Mouse (Mus musculus): Measurements from ENCODE around the gene Rps17. TPM values are rescaled to one million over a fixed set of nuclear protein-coding genes. Genes with fewer than 3 reads are reported as not detected.

The Rps17 gene
- total and polyA plus RNA-seq, 3 experiments: 847 to 1,012 (median 883) TPM

- Histone ChIP-seq H3K4me3 (no peak overlapping the region), H3K79me2 (replicated peaks; ENCODE audit: control insufficient read depth, insufficient read depth, low read length) (no peaks in the 10 kb centered on the region), H3K27ac (no peak overlapping the region), H3K4me1 (ENCODE audit: control insufficient read depth, insufficient read depth, low read length) (no peaks in the 10 kb centered on the region), H3K9ac (ENCODE audit: low read depth, low read length) (no peak overlapping the region), H3K36me3 (ENCODE audit: control insufficient read depth, insufficient read depth, low read length) (no peaks in the 10 kb centered on the region), H3K27me3 (ENCODE audit: control insufficient read depth, insufficient read depth, low read length) (no peaks in the 10 kb centered on the region)
- intact Hi-C loops (cut with DNase I): no loop called here
- 76% methylated on average over 7 of the region's 7 CpGs for WGBS
- TF ChIP-seq POLR2A (IDR thresholded peaks at IDR 0.05; ENCODE audit: insufficient read depth, low read depth, low read length) (no peak), CTCF (IDR thresholded peaks at IDR 0.05) (no peak), EP300 (IDR thresholded peaks at IDR 0.05; ENCODE audit: insufficient read depth, low read depth, low read length) (no peak)
- DNase-seq: no peak
Observed at GRCm38 (mm10) chr7:81331851-81332250, 13.2 kb downstream of the Rps17 start.

GRCm38 (mm10) chr7:81330767-81331166 is 14.3 kb downstream of the Rps17 start:
- 41% methylated on average over 3 of the region's 3 CpGs for WGBS
- H3K79me2 ChIP-seq (replicated peaks; ENCODE audit: control insufficient read depth, insufficient read depth, low read length): no peaks in the 10 kb centered on the region
- intact Hi-C loops (cut with DNase I): no loop called here
- H3K27me3 ChIP-seq (ENCODE audit: control insufficient read depth, insufficient read depth, low read length): no peaks in the 10 kb centered on the region
- H3K9ac ChIP-seq (ENCODE audit: low read depth, low read length): no peak overlapping the region
- no peak overlapping the region for H3K27ac ChIP-seq
- TF ChIP-seq POLR2A (IDR thresholded peaks at IDR 0.05; ENCODE audit: insufficient read depth, low read depth, low read length) (no peak), CTCF (IDR thresholded peaks at IDR 0.05) (no peak)
- DNase-seq: no peak
- H3K36me3 ChIP-seq (ENCODE audit: control insufficient read depth, insufficient read depth, low read length): no peaks in the 10 kb centered on the region
- H3K4me3 ChIP-seq: no peak overlapping the region
- H3K4me1 ChIP-seq (ENCODE audit: control insufficient read depth, insufficient read depth, low read length): no peaks in the 10 kb centered on the region

- H3K4me1 ChIP-seq (ENCODE audit: control insufficient read depth, insufficient read depth, low read length): no peaks in the 10 kb centered on the region
- no peaks in the 10 kb centered on the region for H3K36me3 ChIP-seq (ENCODE audit: control insufficient read depth, insufficient read depth, low read length)
- intact Hi-C loops (cut with DNase I): no loop called here
- H3K27ac ChIP-seq: no peak overlapping the region
- H3K79me2 ChIP-seq (replicated peaks; ENCODE audit: control insufficient read depth, insufficient read depth, low read length): no peaks in the 10 kb centered on the region
- H3K9ac ChIP-seq (ENCODE audit: low read depth, low read length): no peak overlapping the region
- DNase-seq: no peak
- TF ChIP-seq POLR2A (IDR thresholded peaks at IDR 0.05; ENCODE audit: insufficient read depth, low read depth, low read length): no peak
- no peak for TF ChIP-seq CTCF (IDR thresholded peaks at IDR 0.05)
- H3K27me3 ChIP-seq (ENCODE audit: control insufficient read depth, insufficient read depth, low read length): no peaks in the 10 kb centered on the region
- WGBS: 59% methylated on average over 10 of the region's 10 CpGs
- no peak overlapping the region for H3K4me3 ChIP-seq
Observed at GRCm38 (mm10) chr7:81327661-81328060, 17.4 kb downstream of the Rps17 start.

GRCm38 (mm10) chr7:81326859-81327258 is 18.2 kb downstream of the Rps17 start:
- no peak overlapping the region for H3K4me3 ChIP-seq
- TF ChIP-seq EP300 (IDR thresholded peaks at IDR 0.05; ENCODE audit: insufficient read depth, low read depth, low read length) (no peak), POLR2A (IDR thresholded peaks at IDR 0.05; ENCODE audit: insufficient read depth, low read depth, low read length) (no peak), CTCF (IDR thresholded peaks at IDR 0.05) (no peak)
- H3K36me3 ChIP-seq (ENCODE audit: control insufficient read depth, insufficient read depth, low read length): no peaks in the 10 kb centered on the region

GRCm38 (mm10) chr7:81326043-81326442 is 19.0 kb downstream of the Rps17 start:
- intact Hi-C loops (cut with DNase I): no loop called here
- no peak overlapping the region for H3K27ac ChIP-seq
- TF ChIP-seq CTCF (IDR thresholded peaks at IDR 0.05) (no peak), POLR2A (IDR thresholded peaks at IDR 0.05; ENCODE audit: insufficient read depth, low read depth, low read length) (no peak), EP300 (IDR thresholded peaks at IDR 0.05; ENCODE audit: insufficient read depth, low read depth, low read length) (no peak)
- no peaks in the 10 kb centered on the region for H3K27me3 ChIP-seq (ENCODE audit: control insufficient read depth, insufficient read depth, low read length)
- H3K9ac ChIP-seq (ENCODE audit: low read depth, low read length): no peak overlapping the region
- no peak for DNase-seq
- H3K36me3 ChIP-seq (ENCODE audit: control insufficient read depth, insufficient read depth, low read length): no peaks in the 10 kb centered on the region
- no peak overlapping the region for H3K4me3 ChIP-seq
- H3K79me2 ChIP-seq (replicated peaks; ENCODE audit: control insufficient read depth, insufficient read depth, low read length): no peaks in the 10 kb centered on the region
- no peaks in the 10 kb centered on the region for H3K4me1 ChIP-seq (ENCODE audit: control insufficient read depth, insufficient read depth, low read length)
- WGBS: 92% methylated on average over 12 of the region's 12 CpGs

More at GRCm38 (mm10) chr7:81326859-81327258, 18.2 kb downstream of the Rps17 start:
- WGBS: 78% methylated on average over 6 of the region's 6 CpGs
- Histone ChIP-seq H3K4me1 (ENCODE audit: control insufficient read depth, insufficient read depth, low read length) (no peaks in the 10 kb centered on the region), H3K79me2 (replicated peaks; ENCODE audit: control insufficient read depth, insufficient read depth, low read length) (no peaks in the 10 kb centered on the region), H3K9ac (ENCODE audit: low read depth, low read length) (no peak overlapping the region), H3K27ac (no peak overlapping the region), H3K27me3 (ENCODE audit: control insufficient read depth, insufficient read depth, low read length) (no peaks in the 10 kb centered on the region)
- intact Hi-C loops (cut with DNase I): no loop called here
- no peak for DNase-seq

GRCm38 (mm10) chr7:81321776-81322175 is 23.3 kb downstream of the Rps17 start:
- Histone ChIP-seq H3K36me3 (ENCODE audit: control insufficient read depth, insufficient read depth, low read length) (no peaks in the 10 kb centered on the region), H3K79me2 (replicated peaks; ENCODE audit: control insufficient read depth, insufficient read depth, low read length) (no peaks in the 10 kb centered on the region), H3K27ac (no peak overlapping the region), H3K4me3 (no peak overlapping the region), H3K27me3 (ENCODE audit: control insufficient read depth, insufficient read depth, low read length) (no peaks in the 10 kb centered on the region), H3K9ac (ENCODE audit: low read depth, low read length) (no peak overlapping the region), H3K4me1 (ENCODE audit: control insufficient read depth, insufficient read depth, low read length) (no peaks in the 10 kb centered on the region)
- DNase-seq: no peak
- TF ChIP-seq CTCF (IDR thresholded peaks at IDR 0.05) (no peak), POLR2A (IDR thresholded peaks at IDR 0.05; ENCODE audit: insufficient read depth, low read depth, low read length) (no peak), EP300 (IDR thresholded peaks at IDR 0.05; ENCODE audit: insufficient read depth, low read depth, low read length) (no peak)
- intact Hi-C loops (cut with DNase I): no loop called here
- 78% methylated on average over 5 of the region's 5 CpGs for WGBS

Measured in heart, adult 2 months (tissue).